Mouse (Mus musculus): ENCODE measurements around the gene Dyrk4. TPM values are rescaled to one million over a fixed set of nuclear protein-coding genes. Genes with fewer than 3 reads are reported as not detected.

Dyrk4 gene
- polyA plus RNA-seq, 1 experiment: 0.25 TPM

GRCm38 (mm10) chr6:126848712-126849704, 72.6 kb downstream of the Dyrk4 start, which contains the start of gene Ndufa9:
TSS of gene Ndufa9 (minus strand) at chr6:126849136.
- no peak for TF ChIP-seq CTCF (IDR thresholded peaks at IDR 0.05; ENCODE audit: extremely low read depth, insufficient read depth, low read length)
- TF ChIP-seq POLR2A (IDR thresholded peaks at IDR 0.05; ENCODE audit: extremely low read depth, insufficient read depth, low read length): peak; percentile 78
- peaks cover 5% of the 10 kb centered on the region for H3K4me1 ChIP-seq (ENCODE audit: control insufficient read depth, insufficient read depth, low read length)
- peak within 1 kb of the TSS; percentile 96 for H3K4me3 ChIP-seq (ENCODE audit: insufficient read depth, low read length)
- peak within 1 kb of the TSS; percentile 26 for H3K27ac ChIP-seq (ENCODE audit: insufficient read depth, low read length)

GRCm38 (mm10) chr6:126836628-126837027, 85.0 kb downstream of the Dyrk4 start:
- Histone ChIP-seq H3K4me1 (ENCODE audit: control insufficient read depth, insufficient read depth, low read length) (no peaks in the 10 kb centered on the region), H3K4me3 (ENCODE audit: insufficient read depth, low read length) (no peak overlapping the region)
- TF ChIP-seq CTCF (IDR thresholded peaks at IDR 0.05; ENCODE audit: extremely low read depth, insufficient read depth, low read length) (no peak), POLR2A (IDR thresholded peaks at IDR 0.05; ENCODE audit: extremely low read depth, insufficient read depth, low read length) (no peak)

More at GRCm38 (mm10) chr6:126836628-126837027, 85.0 kb downstream of the Dyrk4 start:
- H3K27ac ChIP-seq (ENCODE audit: insufficient read depth, low read length): no peak overlapping the region

Other genes with a start within 250 kb of the Dyrk4 start
- 44.9 and 45.3 TPM in 2 replicates for gene Kcna6, start 181.2 kb downstream of the Dyrk4 start, polyA plus RNA-seq (2012; rRNA removed)
- gene Ndufa9, start 72.7 kb downstream of the Dyrk4 start, polyA plus RNA-seq (2012; rRNA removed): 132 and 136 TPM in 2 replicates
- gene Akap3, start 68.7 kb downstream of the Dyrk4 start, polyA plus RNA-seq (2012; rRNA removed): 0.15 and 0.31 TPM in 2 replicates
- 4.2 and 4.6 TPM in 2 replicates for gene Rad51ap1, start 17.7 kb upstream of the Dyrk4 start, polyA plus RNA-seq (2012; rRNA removed)
- gene D6Wsu163e, start 18.1 kb upstream of the Dyrk4 start, polyA plus RNA-seq (2012; rRNA removed): 28.6 and 30.3 TPM in 2 replicates
- gene Fgf6, start 93.7 kb upstream of the Dyrk4 start, polyA plus RNA-seq (2012; rRNA removed): not detected in 2 replicates
- gene Fgf23, start 151.1 kb upstream of the Dyrk4 start, polyA plus RNA-seq (2012; rRNA removed): 0.69 and 1.1 TPM in 2 replicates
- gene Tigar, start 187.7 kb upstream of the Dyrk4 start, polyA plus RNA-seq (2012; rRNA removed): 18.5 and 18.7 TPM in 2 replicates
- gene Ccnd2, start 230.4 kb upstream of the Dyrk4 start, polyA plus RNA-seq (2012; rRNA removed): 42.3 and 43.6 TPM in 2 replicates